Mouse (Mus musculus): ENCODE data around the gene Cyp2c66. TPM values are rescaled to one million over a fixed set of nuclear protein-coding genes. Genes with fewer than 3 reads are reported as not detected.
"Not testable (repeated sequence)": the region's sequence is repeated elsewhere in the genome, so short reads cannot be mapped to it uniquely, and the experiment has no call there.

Cyp2c66 gene
- not detected in 2 replicates for polyA plus RNA-seq (2015; fragmentation: Nextera tagmentation; extraction: Ambion mirVana)

GRCm38 (mm10) chr19:39113644-39114043, at the start of gene Cyp2c66:
Gene Cyp2c66, plus strand, starts transcription at chr19:39113898.
- ATAC-seq, result no peak
- Histone ChIP-seq H3K27ac (ENCODE audit: low read length) (no peak within 1 kb of the TSS), H3K9me3 (replicated peaks; ENCODE audit: control insufficient read depth, low read length, poor library complexity, severe bottlenecking) (no peaks in the 10 kb centered on the region), H3K27me3 (ENCODE audit: control insufficient read depth, insufficient read depth, low read depth, low read length) (no peaks in the 10 kb centered on the region), H3K4me2 (ENCODE audit: low read length) (no peak within 1 kb of the TSS), H3K36me3 (ENCODE audit: control insufficient read depth, insufficient read depth, low read length) (no peaks in the 10 kb centered on the region), H3K4me1 (ENCODE audit: control insufficient read depth, insufficient read depth, low read length) (no peaks in the 10 kb centered on the region), H3K4me3 (ENCODE audit: low read depth, low read length) (no peak within 1 kb of the TSS), H3K9ac (ENCODE audit: low read depth, low read length) (no peak within 1 kb of the TSS)
- 89% methylated on average over 1 of the region's 1 CpGs for WGBS

DNA sequence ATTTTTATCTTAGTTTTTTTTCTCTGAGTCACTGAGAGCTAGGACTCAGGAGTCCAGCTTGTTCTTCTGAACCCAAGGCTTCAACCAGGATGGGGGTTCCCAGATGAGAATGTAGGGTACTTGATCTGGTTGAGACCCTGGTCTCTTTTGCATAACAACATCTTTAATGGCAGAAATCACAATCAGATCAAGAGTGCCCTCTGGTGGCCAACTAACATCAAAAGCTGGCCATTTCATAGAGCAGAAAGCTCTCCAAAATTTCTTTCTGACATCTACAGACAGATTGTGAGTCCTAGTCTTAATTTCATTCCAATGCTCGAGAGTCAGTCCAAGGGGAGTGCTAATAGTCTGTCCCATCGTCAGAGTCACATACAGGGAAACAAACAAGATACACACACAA, 14.9 kb upstream of the Cyp2c66 start:
- H3K4me1 ChIP-seq (ENCODE audit: control insufficient read depth, insufficient read depth, low read length); H3K9me3 ChIP-seq (replicated peaks; ENCODE audit: control insufficient read depth, low read length, poor library complexity, severe bottlenecking); ATAC-seq; H3K4me2 ChIP-seq (ENCODE audit: low read length); H3K9ac ChIP-seq (ENCODE audit: low read depth, low read length); H3K27me3 ChIP-seq (ENCODE audit: control insufficient read depth, insufficient read depth, low read depth, low read length); H3K4me3 ChIP-seq (ENCODE audit: low read depth, low read length); H3K36me3 ChIP-seq (ENCODE audit: control insufficient read depth, insufficient read depth, low read length); H3K27ac ChIP-seq (ENCODE audit: low read length): not testable (repeated sequence)
- WGBS, result 71% methylated on average over 2 of the region's 2 CpGs

DNA sequence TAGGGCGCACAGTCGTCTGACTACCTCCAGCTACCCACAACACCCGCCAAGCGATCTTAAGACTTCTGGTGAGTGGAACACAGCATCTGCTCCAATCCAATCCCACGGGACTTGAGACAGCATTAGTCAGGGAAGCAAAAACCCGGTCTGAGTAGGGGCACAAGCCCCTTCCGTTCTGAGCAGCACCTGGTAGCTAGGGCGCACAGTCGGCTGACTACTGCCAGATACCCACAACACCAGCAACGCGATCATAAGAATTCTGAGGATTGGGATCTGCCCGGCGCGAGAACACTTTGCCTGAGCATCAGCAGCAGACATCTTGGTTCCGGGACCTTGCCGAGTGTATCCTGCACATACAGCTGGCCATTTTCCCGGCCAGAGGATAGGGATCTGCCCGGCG, 43.1 kb downstream of the Cyp2c66 start:
- not testable (repeated sequence) for ATAC-seq; H3K4me1 ChIP-seq (ENCODE audit: control insufficient read depth, insufficient read depth, low read length); H3K27me3 ChIP-seq (ENCODE audit: control insufficient read depth, insufficient read depth, low read depth, low read length); H3K36me3 ChIP-seq (ENCODE audit: control insufficient read depth, insufficient read depth, low read length); H3K27ac ChIP-seq (ENCODE audit: low read length); H3K4me3 ChIP-seq (ENCODE audit: low read depth, low read length); H3K9ac ChIP-seq (ENCODE audit: low read depth, low read length); H3K9me3 ChIP-seq (replicated peaks; ENCODE audit: control insufficient read depth, low read length, poor library complexity, severe bottlenecking); H3K4me2 ChIP-seq (ENCODE audit: low read length)
- 87% methylated on average over 19 of the region's 19 CpGs for WGBS

Other genes with a start within 250 kb of the Cyp2c66 start
- gene Hells, start 183.0 kb upstream of the Cyp2c66 start, polyA plus RNA-seq (2015; fragmentation: Nextera tagmentation; extraction: Ambion mirVana), result 7.3 and 10.1 TPM in 2 replicates
- 0.11 TPM in 1 of 2 replicates, not detected in the other for gene Cyp2c55, start 106.9 kb upstream of the Cyp2c66 start, polyA plus RNA-seq (2015; fragmentation: Nextera tagmentation; extraction: Ambion mirVana)
- gene Cyp2c65, start 52.9 kb upstream of the Cyp2c66 start, polyA plus RNA-seq (2015; fragmentation: Nextera tagmentation; extraction: Ambion mirVana), result 0.09 TPM in 1 of 2 replicates, not detected in the other
- gene Cyp2c29, start 155.5 kb downstream of the Cyp2c66 start, polyA plus RNA-seq (2015; fragmentation: Nextera tagmentation; extraction: Ambion mirVana), result not detected in 2 replicates

Data from midbrain, embryonic 16.5 days (tissue).